Mouse (Mus musculus): ENCODE results near the gene Mrpl20.
A peak's percentile ranks its signal among the peaks of the same experiment; 100 is the strongest.
"Not testable (repeated sequence)": the region's sequence is repeated elsewhere in the genome, so short reads cannot be mapped to it uniquely, and the experiment has no call there.

Gene Mrpl20

GRCm38 (mm10) chr4:155784081-155784701 is 18.5 kb upstream of the Mrpl20 start:
- DNase-seq = peak; percentile 67 to 68

- no peak for DNase-seq
Observed at GRCm38 (mm10) chr4:155785246-155785645, 17.4 kb upstream of the Mrpl20 start.

- DNase-seq = no peak
Observed at GRCm38 (mm10) chr4:155785819-155786218, 16.9 kb upstream of the Mrpl20 start, which contains the start of gene Tmem88b. Tmem88b (minus strand) TSS chr4:155785874.

- DNase-seq = no peak
Observed at GRCm38 (mm10) chr4:155788300-155788699, 14.4 kb upstream of the Mrpl20 start.

- DNase-seq = not testable (repeated sequence)
Observed at GRCm38 (mm10) chr4:155788833-155789232, 13.8 kb upstream of the Mrpl20 start.

- DNase-seq = no peak
Observed at GRCm38 (mm10) chr4:155790021-155790489, 12.6 kb upstream of the Mrpl20 start, which contains the start of gene Ankrd65. Ankrd65 (plus strand) TSS chr4:155790439.

- DNase-seq = no peak
Observed at GRCm38 (mm10) chr4:155790650-155791161, 12.0 kb upstream of the Mrpl20 start.

- DNase-seq = no peak
Observed at GRCm38 (mm10) chr4:155791240-155791933, 11.3 kb upstream of the Mrpl20 start.

GRCm38 (mm10) chr4:155793730-155794129 is 8.9 kb upstream of the Mrpl20 start:
- DNase-seq = no peak

- DNase-seq = no peak
Observed at GRCm38 (mm10) chr4:155802075-155802474, 603 bp upstream of the Mrpl20 start.

GRCm38 (mm10) chr4:155803340-155804041 is 813 bp downstream of the Mrpl20 start:
- peak; percentile 95 to 97 for DNase-seq

- DNase-seq = no peak
Observed at GRCm38 (mm10) chr4:155807841-155808240, 5.2 kb downstream of the Mrpl20 start.

- DNase-seq = peak; percentile 90 to 95
Observed at GRCm38 (mm10) chr4:155811929-155812664, 9.4 kb downstream of the Mrpl20 start, which contains the start of gene Ccnl2. Ccnl2 (plus strand) TSS chr4:155812489.

- peak in 1 of 2 experiments; percentile 52 for DNase-seq
Observed at GRCm38 (mm10) chr4:155812665-155813181, 10.0 kb downstream of the Mrpl20 start.

GRCm38 (mm10) chr4:155817533-155817932 is 14.9 kb downstream of the Mrpl20 start:
- no peak for DNase-seq

GRCm38 (mm10) chr4:155821025-155821424 is 18.3 kb downstream of the Mrpl20 start:
- DNase-seq = no peak

GRCm38 (mm10) chr4:155823443-155823842 is 20.8 kb downstream of the Mrpl20 start:
- no peak for DNase-seq

- DNase-seq = no peak
Observed at GRCm38 (mm10) chr4:155829866-155830265, 27.2 kb downstream of the Mrpl20 start.

- no peak for DNase-seq
Observed at GRCm38 (mm10) chr4:155830596-155830995, 27.9 kb downstream of the Mrpl20 start.

GRCm38 (mm10) chr4:155831205-155831766 is 28.6 kb downstream of the Mrpl20 start, which contains the start of gene Aurkaip1:
Aurkaip1 (plus strand) TSS chr4:155831272.
- peak; percentile 95 for DNase-seq

GRCm38 (mm10) chr4:155831831-155832230 is 29.2 kb downstream of the Mrpl20 start:
- no peak for DNase-seq

- no peak for DNase-seq
Observed at GRCm38 (mm10) chr4:155832321-155832720, 29.6 kb downstream of the Mrpl20 start.
